Mouse (Mus musculus) CH12.LX (cell line): ENCODE measurements at regions not wholly inside any gene's neighbourhood (a gene's known extent, or its start where the extent isn't known, plus 50 kb on each side); places are given as distances from the start of the nearest gene placed in this dataset.

Source experiments
- DNase-seq: peaks from one replicate; pipeline ENCODE4 v3.0.0-alpha.2; 2013; ENCODE audit errors: extremely low read depth
- H3K27ac ChIP-seq: 2 replicates; pipeline ENCODE4 v1.5.1; 2012; ENCODE audit warnings: low read depth, mild to moderate bottlenecking, control low read depth, moderate library complexity; ENCODE audit not compliant: insufficient read depth
- H3K27me3 ChIP-seq: replicated peaks from 2 replicates; pipeline ENCODE3; 2012; ENCODE audit warnings: inconsistent platforms
- H3K36me3 ChIP-seq, 2 experiments: replicated peaks in 1 of 2; 2 replicates each; pipeline versions ENCODE3 to v1.6.1; 2012; ENCODE audit warnings: inconsistent platforms in 1 of 2, low read length in 1 of 2, mild to moderate bottlenecking in 1 of 2, mixed read lengths in 1 of 2, moderate library complexity in 1 of 2; ENCODE audit not compliant: control insufficient read depth in 1 of 2, insufficient read depth in 1 of 2
- H3K4me1 ChIP-seq, 2 experiments: 2 replicates each; pipeline ENCODE4 v1.6.1; 2012; ENCODE audit warnings: inconsistent platforms in 1 of 2, moderate library complexity in 1 of 2; ENCODE audit not compliant: insufficient read depth in 2 of 2, control insufficient read depth in 1 of 2
- H3K4me2 ChIP-seq: 2 replicates; pipeline ENCODE4 v1.6.1; 2012; ENCODE audit warnings: low read depth, mild to moderate bottlenecking, control low read depth; ENCODE audit not compliant: poor library complexity, insufficient read depth, severe bottlenecking
- H3K4me3 ChIP-seq, 3 experiments: fragments of 150-350 bp in 1 of 3; sonication (generic) in 1 of 3; replicated peaks in 1 of 3; 2 replicates each; pipeline versions ENCODE3 to v1.5.1; 2011 to 2012; ENCODE audit warnings: low read depth in 2 of 3, low read length in 2 of 3, mild to moderate bottlenecking in 2 of 3, moderate library complexity in 2 of 3, control low read depth in 1 of 3, improper control_type of control experiment in 1 of 3, inconsistent platforms in 1 of 3, mixed read lengths in 1 of 3; ENCODE audit not compliant: poor library complexity in 1 of 3
- H3K79me2 ChIP-seq: replicated peaks from 2 replicates; pipeline ENCODE4 v1.6.1; 2012; ENCODE audit warnings: mild to moderate bottlenecking, moderate library complexity; ENCODE audit not compliant: control insufficient read depth, poor library complexity, insufficient read depth, severe bottlenecking; ENCODE audit errors: extremely low read depth
- H3K9ac ChIP-seq: 2 replicates; pipeline ENCODE4 v1.6.1; 2012; ENCODE audit warnings: low read depth, mild to moderate bottlenecking, control low read depth, moderate library complexity; ENCODE audit not compliant: insufficient read depth
- H3K9me3 ChIP-seq: replicated peaks from 2 replicates; pipeline ENCODE3; 2012; ENCODE audit warnings: low read length, inconsistent platforms, mixed read lengths
- BHLHE40 ChIP-seq: IDR thresholded peaks from 2 replicates; pipeline ENCODE4 v1.6.1; 2011; ENCODE audit warnings: mild to moderate bottlenecking, low read depth, low read length, improper control_type of control experiment
- CHD1 ChIP-seq: IDR thresholded peaks from 2 replicates; pipeline ENCODE4 v1.6.1; 2012; ENCODE audit warnings: low read depth, low read length, improper control_type of control experiment, inconsistent platforms
- CHD2 ChIP-seq: IDR thresholded peaks from 2 replicates; pipeline ENCODE4 v1.6.1; 2011; ENCODE audit warnings: low read length, improper control_type of control experiment
- CTCF ChIP-seq, 2 experiments: IDR thresholded peaks in 1 of 2; conservative IDR thresholded peaks in 1 of 2; 2 replicates each; pipeline ENCODE4 v1.5.1; 2011 to 2012; ENCODE audit warnings: low read depth in 2 of 2, low read length in 2 of 2, improper control_type of control experiment in 1 of 2, inconsistent platforms in 1 of 2, mild to moderate bottlenecking in 1 of 2, moderate library complexity in 1 of 2
- E2F4 ChIP-seq: IDR thresholded peaks from 2 replicates; pipeline ENCODE4 v1.6.1; 2011; ENCODE audit warnings: low read depth, low read length, improper control_type of control experiment; ENCODE audit not compliant: insufficient replicate concordance
- ELF1 ChIP-seq: IDR thresholded peaks from 2 replicates; pipeline ENCODE4 v1.6.1; 2014; ENCODE audit warnings: low read depth, mild to moderate bottlenecking, inconsistent platforms, low read length, improper control_type of control experiment
- EP300 ChIP-seq: IDR thresholded peaks from 2 replicates; pipeline ENCODE4 v1.6.1; 2011; ENCODE audit warnings: low read length, improper control_type of control experiment
- ETS1 ChIP-seq: conservative IDR thresholded peaks from 2 replicates; pipeline ENCODE4 v1.6.1; 2012; ENCODE audit warnings: low read depth, mild to moderate bottlenecking, inconsistent platforms, low read length, improper control_type of control experiment, moderate library complexity
- GABPA ChIP-seq: IDR thresholded peaks from 2 replicates; pipeline ENCODE4 v1.6.1; 2012; ENCODE audit warnings: low read depth, low read length, improper control_type of control experiment, inconsistent platforms; ENCODE audit not compliant: insufficient replicate concordance
- HCFC1 ChIP-seq: IDR thresholded peaks from 2 replicates; pipeline ENCODE4 v1.6.1; 2012; ENCODE audit warnings: low read depth, mild to moderate bottlenecking, inconsistent platforms, low read length, improper control_type of control experiment
- IRF4 ChIP-seq: IDR thresholded peaks from 2 replicates; pipeline ENCODE4 v1.6.1; 2014; ENCODE audit warnings: low read depth, mild to moderate bottlenecking, inconsistent platforms, low read length, improper control_type of control experiment
- JUN ChIP-seq: IDR thresholded peaks from 2 replicates; pipeline ENCODE4 v1.6.1; 2011; ENCODE audit warnings: low read depth, mild to moderate bottlenecking, low read length, improper control_type of control experiment, moderate library complexity; ENCODE audit not compliant: insufficient read depth
- JUND ChIP-seq: conservative IDR thresholded peaks from 2 replicates; pipeline ENCODE4 v1.6.1; 2011; ENCODE audit warnings: low read depth, low read length, improper control_type of control experiment
- KAT2A ChIP-seq: IDR thresholded peaks from 2 replicates; pipeline ENCODE4 v1.6.1; 2012; ENCODE audit warnings: low read length, improper control_type of control experiment, inconsistent platforms; ENCODE audit not compliant: insufficient replicate concordance
- MAFK ChIP-seq: IDR thresholded peaks from 2 replicates; pipeline ENCODE4 v1.6.1; 2011; ENCODE audit warnings: low read length, improper control_type of control experiment; ENCODE audit not compliant: insufficient replicate concordance
- MAX ChIP-seq: IDR thresholded peaks from 2 replicates; pipeline ENCODE4 v1.6.1; 2011; ENCODE audit warnings: low read length, improper control_type of control experiment
- MAZ ChIP-seq: IDR thresholded peaks from 2 replicates; pipeline ENCODE4 v1.6.1; 2012; ENCODE audit warnings: low read depth, mild to moderate bottlenecking, inconsistent platforms, low read length, improper control_type of control experiment, moderate library complexity
- MEF2A ChIP-seq: IDR thresholded peaks from 2 replicates; pipeline ENCODE4 v1.6.1; 2014; ENCODE audit warnings: low read depth, mild to moderate bottlenecking, inconsistent platforms, low read length, improper control_type of control experiment, borderline replicate concordance
- MXI1 ChIP-seq: IDR thresholded peaks from 2 replicates; pipeline ENCODE4 v1.6.1; 2011; ENCODE audit warnings: mild to moderate bottlenecking, low read depth, low read length, improper control_type of control experiment
- MYC ChIP-seq: IDR thresholded peaks from 2 replicates; pipeline ENCODE4 v1.6.1; 2011; ENCODE audit warnings: low read depth, mild to moderate bottlenecking, improper control_type of control experiment, low read length
- NELFE ChIP-seq: IDR thresholded peaks from 2 replicates; pipeline ENCODE4 v1.6.1; 2011; ENCODE audit warnings: low read depth, low read length, improper control_type of control experiment
- NRF1 ChIP-seq: IDR thresholded peaks from 2 replicates; pipeline ENCODE4 v1.6.1; 2014; ENCODE audit warnings: low read depth, mild to moderate bottlenecking, inconsistent platforms, low read length, improper control_type of control experiment, moderate library complexity
- PAX5 ChIP-seq: IDR thresholded peaks from 2 replicates; pipeline ENCODE4 v1.6.1; 2012; ENCODE audit warnings: low read length, inconsistent platforms, mixed read lengths
- POLR2A ChIP-seq: IDR thresholded peaks from 2 replicates; pipeline ENCODE4 v1.6.1; 2011; ENCODE audit warnings: low read depth, mild to moderate bottlenecking, improper control_type of control experiment, low read length
- POLR2AphosphoS2 ChIP-seq: IDR thresholded peaks from 2 replicates; pipeline ENCODE4 v1.6.1; 2011; ENCODE audit warnings: low read depth, low read length, improper control_type of control experiment
- RAD21 ChIP-seq: IDR thresholded peaks from 2 replicates; pipeline ENCODE4 v1.6.1; 2011; ENCODE audit warnings: low read depth, mild to moderate bottlenecking, low read length, improper control_type of control experiment, moderate library complexity
- RCOR1 ChIP-seq: conservative IDR thresholded peaks from 2 replicates; pipeline ENCODE4 v1.6.1; 2012; ENCODE audit warnings: low read depth, mild to moderate bottlenecking, inconsistent platforms, low read length, improper control_type of control experiment
- SIN3A ChIP-seq: IDR thresholded peaks from 2 replicates; pipeline ENCODE4 v1.6.1; 2012; ENCODE audit warnings: low read length, improper control_type of control experiment, inconsistent platforms
- SMC3 ChIP-seq: IDR thresholded peaks from 2 replicates; pipeline ENCODE4 v1.6.1; 2011; ENCODE audit warnings: low read depth, low read length, improper control_type of control experiment
- TBP ChIP-seq: conservative IDR thresholded peaks from 2 replicates; pipeline ENCODE4 v1.6.1; 2011; ENCODE audit warnings: low read depth, low read length, improper control_type of control experiment
- TCF12 ChIP-seq: IDR thresholded peaks from 2 replicates; pipeline ENCODE4 v1.6.1; 2014; ENCODE audit warnings: low read depth, mild to moderate bottlenecking, inconsistent platforms, low read length, improper control_type of control experiment
- UBTF ChIP-seq: IDR thresholded peaks from 2 replicates; pipeline ENCODE4 v1.6.1; 2012; ENCODE audit warnings: low read depth, mild to moderate bottlenecking, inconsistent platforms, low read length, improper control_type of control experiment, moderate library complexity
- USF1 ChIP-seq: IDR thresholded peaks from 2 replicates; pipeline ENCODE4 v1.6.1; 2014; ENCODE audit warnings: low read depth, mild to moderate bottlenecking, inconsistent platforms, low read length, improper control_type of control experiment
- USF2 ChIP-seq: conservative IDR thresholded peaks from 2 replicates; pipeline ENCODE4 v1.6.1; 2011; ENCODE audit warnings: low read depth, low read length, improper control_type of control experiment
- ZC3H11A ChIP-seq: IDR thresholded peaks from 2 replicates; pipeline ENCODE4 v1.6.1; 2012; ENCODE audit warnings: low read depth, mild to moderate bottlenecking, inconsistent platforms, low read length, improper control_type of control experiment
- ZKSCAN1 ChIP-seq: IDR thresholded peaks from 2 replicates; pipeline ENCODE4 v1.6.1; 2012; ENCODE audit warnings: low read depth, inconsistent platforms, low read length, improper control_type of control experiment, borderline replicate concordance
- ZMIZ1 ChIP-seq: IDR thresholded peaks from 2 replicates; pipeline ENCODE4 v1.6.1; 2012; ENCODE audit warnings: low read depth, mild to moderate bottlenecking, inconsistent platforms, low read length, improper control_type of control experiment
- ZNF384 ChIP-seq: IDR thresholded peaks from 2 replicates; pipeline ENCODE4 v1.6.1; 2012; ENCODE audit warnings: low read depth, low read length, improper control_type of control experiment, inconsistent platforms
- dilution Hi-C: fragments of 300-500 bp; cut with MboI; formaldehyde crosslinking; loops from 2 replicates; pipeline ENCODE4 v1.14.3; 2020; ENCODE audit warnings: low sequenced_read_pairs; ENCODE audit not compliant: extremely low pct_unique_long_range_greater_than_20kb, extremely low pct_ligation_motif_present
- in situ Hi-C: fragments of 300-500 bp; cut with MboI; formaldehyde crosslinking; loops from 3 replicates; pipeline ENCODE4 v1.14.3; 2019; ENCODE audit warnings: low sequenced_read_pairs, low pct_ligation_motif_present, low pct_unique_long_range_greater_than_20kb, mixed read lengths

DNA sequence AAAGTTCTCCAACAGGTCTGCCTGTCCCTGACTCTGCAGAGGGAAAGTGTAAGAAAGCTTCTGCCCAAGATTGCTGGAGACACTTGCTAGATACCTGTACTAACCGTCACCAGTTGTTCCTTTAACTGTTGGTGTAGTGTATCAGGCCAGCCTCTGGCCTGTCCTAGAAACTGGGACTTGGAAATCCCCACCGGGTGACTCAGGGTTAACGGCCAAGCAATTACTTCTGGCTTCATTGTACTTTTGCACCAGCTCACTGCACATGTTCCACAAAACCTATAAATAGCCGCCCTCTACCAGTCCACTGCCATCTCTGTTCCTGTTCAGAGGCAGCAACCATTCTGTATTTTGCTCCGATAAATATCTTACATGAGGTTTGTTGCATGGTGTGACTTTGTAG is 247.5 kb downstream of the Zfp619 start:
- TF ChIP-seq MYC (peak; percentile 71), MEF2A (peak; percentile 94), MAFK (no peak), RAD21 (no peak), ETS1 (0 out of 2 replicates have a peak, but pooled peaks have one; percentile 36), MAX (peak; percentile 78), TBP (0 out of 2 replicates have a peak, but pooled peaks have one; percentile 48), CHD2 (no peak), USF1 (no peak), KAT2A (no peak), GABPA (no peak), NRF1 (no peak), USF2 (no peak), MXI1 (no peak), EP300 (peak; percentile 74), ZNF384 (no peak), NELFE (no peak; the same call in 1 of the 2 replicates), POLR2AphosphoS2 (no peak), POLR2A (no peak), BHLHE40 (peak; percentile 59; the same call in 1 of the 2 replicates), SIN3A (0 out of 2 replicates have a peak, but pooled peaks have one; percentile 59), CHD1 (no peak), JUN (peak; percentile 22; the same call in 1 of the 2 replicates), ZC3H11A (no peak), RCOR1 (peak; percentile 51; the same call in 1 of the 2 replicates), ZMIZ1 (no peak), MAZ (no peak), UBTF (no peak), E2F4 (no peak), PAX5 (no peak), ELF1 (0 out of 2 replicates have a peak, but pooled peaks have one; percentile 27), SMC3 (no peak), TCF12 (peak; percentile 26; the same call in 1 of the 2 replicates), JUND (peak; percentile 24; the same call in 1 of the 2 replicates), IRF4 (peak; percentile 67), HCFC1 (no peak), ZKSCAN1 (no peak), CTCF (conservative IDR thresholded peaks at IDR 0.05 in 1 of 2, IDR thresholded peaks at IDR 0.05 in 1 of 2; ENCODE audit: low read depth in 2 of 2, low read length in 2 of 2) (no peak)
- H3K4me2 ChIP-seq = peak overlapping the region; percentile 45; the same call in 1 of the 2 replicates
- H3K27ac ChIP-seq = peak overlapping the region; percentile 52
- in situ Hi-C loops = no loop called here
- no peaks in the 10 kb centered on the region for H3K36me3 ChIP-seq
- no peak overlapping the region for H3K4me3 ChIP-seq
- dilution Hi-C loops = no loop called here
- H3K79me2 ChIP-seq = no peaks in the 10 kb centered on the region
- no peaks in the 10 kb centered on the region for H3K9me3 ChIP-seq
- H3K4me1 ChIP-seq = peaks cover 9 to 30% of the 10 kb centered on the region in 2 experiments; a peak in 3 of 4 replicates
- DNase-seq = peak; percentile 81
- no peak overlapping the region for H3K9ac ChIP-seq
- no peaks in the 10 kb centered on the region for H3K27me3 ChIP-seq
